Mouse (Mus musculus) WW6 (cell line): ENCODE measurements around the gene Ndufaf2.

ENCODE experiments used
- DNase-seq: peaks from one replicate; pipeline ENCODE4 v3.0.0-alpha.2; 2013; ENCODE audit warnings: low read depth, low spot score

The Ndufaf2 gene

DNA sequence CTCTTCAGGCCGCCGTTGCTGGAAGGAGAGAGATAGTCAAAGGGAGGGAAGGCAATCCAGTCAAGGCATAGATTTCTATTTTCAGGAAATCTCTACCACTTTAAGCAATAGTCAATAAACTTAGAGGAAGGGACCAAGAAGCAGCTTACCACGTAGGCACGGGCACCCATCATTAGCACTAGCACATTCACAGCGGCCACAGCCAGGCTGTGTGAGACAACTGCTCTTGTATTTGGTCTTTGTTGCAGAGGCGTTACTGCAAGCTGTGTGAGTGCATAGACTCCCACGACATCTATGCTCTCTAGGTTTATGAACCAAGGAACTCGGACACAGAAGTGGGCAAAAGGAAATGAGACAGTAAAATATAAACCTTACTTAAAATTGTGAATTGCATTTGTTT is 14.3 kb downstream of the Ndufaf2 start:
- DNase-seq: no peak

DNA sequence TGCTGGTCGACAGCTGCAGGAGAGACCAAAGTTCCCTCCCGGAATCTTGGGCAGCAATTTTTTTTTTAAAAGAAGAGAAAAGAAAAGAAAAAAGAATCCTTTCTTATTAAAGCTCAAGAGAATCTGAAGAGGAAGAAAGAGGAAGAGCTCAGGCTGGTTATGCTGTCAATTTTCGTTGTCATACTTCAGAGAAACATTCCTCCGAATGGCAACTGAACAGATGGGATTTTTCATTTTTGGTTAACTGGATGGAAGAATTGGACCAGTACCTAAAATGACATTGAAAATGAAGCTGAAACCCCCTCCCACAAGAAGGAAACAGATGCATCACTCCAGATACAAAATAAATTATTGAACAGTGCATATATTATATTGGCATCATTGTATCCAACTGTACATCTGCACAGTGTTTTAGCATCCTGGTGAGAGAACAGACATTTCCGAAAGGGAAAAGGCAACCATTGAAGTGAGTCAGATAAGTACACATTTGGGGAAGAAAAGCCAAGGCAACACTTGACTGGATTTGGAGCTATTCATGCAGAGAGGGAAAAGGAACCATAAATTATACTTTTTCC is 19.9 kb downstream of the Ndufaf2 start:
- DNase-seq: no peak

DNA sequence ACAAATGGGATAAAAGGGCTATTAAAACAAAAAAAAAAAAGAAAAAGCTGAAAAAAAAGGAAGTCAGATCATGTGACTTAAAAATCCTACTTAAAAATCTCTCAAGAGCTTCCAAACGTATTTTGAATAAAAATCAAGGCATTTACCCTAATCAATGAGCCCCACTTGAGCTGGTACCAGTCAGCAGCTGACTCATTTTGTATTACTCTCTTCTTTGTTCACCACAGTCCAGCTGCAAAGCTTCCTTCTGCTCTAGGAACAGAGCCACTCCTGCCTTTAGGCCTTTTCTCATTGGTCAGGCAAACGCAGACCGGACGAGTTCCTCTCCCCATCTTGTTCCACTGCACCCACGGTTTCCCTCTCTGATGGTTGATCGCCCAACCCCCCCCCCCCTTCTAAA is 22.8 kb downstream of the Ndufaf2 start:
- no peak for DNase-seq

DNA sequence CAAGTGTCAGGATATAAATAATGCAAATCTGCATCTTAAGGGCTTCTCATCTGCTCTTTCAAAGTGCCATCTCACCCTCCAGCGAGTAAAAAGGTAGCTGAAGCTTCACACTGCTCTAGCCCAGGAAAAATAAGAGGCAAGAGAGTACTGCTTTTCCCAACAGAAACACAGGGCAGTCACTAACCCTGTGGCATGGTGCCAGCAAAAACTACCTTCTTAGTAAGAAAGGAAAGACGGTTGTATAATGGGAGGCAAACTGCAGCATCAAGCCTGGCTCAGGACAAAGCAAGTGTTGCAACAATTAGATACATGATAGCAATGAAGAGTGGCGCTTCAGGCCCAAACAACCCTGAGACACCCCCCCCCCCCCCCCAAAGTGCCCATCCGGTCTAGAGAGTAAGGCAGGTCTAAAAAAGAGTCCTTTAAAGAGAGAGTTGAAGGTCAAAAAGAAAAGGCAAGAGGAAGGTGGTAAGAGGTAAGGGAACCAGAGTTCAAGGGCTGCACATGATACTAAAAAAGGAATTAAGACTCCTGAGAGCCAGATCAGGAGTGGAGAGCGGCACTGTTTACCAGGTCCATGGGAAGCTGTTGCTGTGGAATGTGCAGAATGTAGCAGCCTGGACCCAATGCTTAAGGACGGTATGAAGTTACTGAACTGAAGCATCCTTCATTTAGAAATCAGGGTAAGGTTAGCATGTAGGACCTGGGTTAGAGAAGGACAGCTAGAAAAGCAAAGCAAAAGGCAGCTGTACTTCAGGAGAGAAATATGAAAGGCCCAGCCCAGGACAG is 26.2 kb downstream of the Ndufaf2 start:
- no peak for DNase-seq

DNA sequence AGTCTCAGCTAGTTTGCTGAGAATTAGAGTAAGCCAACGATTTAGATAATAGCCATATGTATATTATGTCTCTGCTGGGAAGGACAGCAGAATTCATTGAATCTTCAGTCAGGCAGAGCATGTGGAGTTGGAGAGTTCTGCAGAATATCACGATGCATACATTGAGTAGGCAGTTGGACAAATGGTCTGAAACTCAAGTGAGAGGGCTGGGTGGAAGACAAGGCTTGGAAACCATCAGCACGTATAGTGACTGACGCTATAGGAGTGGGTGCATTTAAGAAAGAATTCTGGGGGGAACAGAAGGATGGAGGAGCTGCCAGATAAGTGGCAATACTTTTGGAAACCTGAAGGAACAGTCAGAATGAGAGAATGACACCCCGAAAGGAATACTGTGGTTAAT is 27.7 kb downstream of the Ndufaf2 start:
- no peak for DNase-seq

DNA sequence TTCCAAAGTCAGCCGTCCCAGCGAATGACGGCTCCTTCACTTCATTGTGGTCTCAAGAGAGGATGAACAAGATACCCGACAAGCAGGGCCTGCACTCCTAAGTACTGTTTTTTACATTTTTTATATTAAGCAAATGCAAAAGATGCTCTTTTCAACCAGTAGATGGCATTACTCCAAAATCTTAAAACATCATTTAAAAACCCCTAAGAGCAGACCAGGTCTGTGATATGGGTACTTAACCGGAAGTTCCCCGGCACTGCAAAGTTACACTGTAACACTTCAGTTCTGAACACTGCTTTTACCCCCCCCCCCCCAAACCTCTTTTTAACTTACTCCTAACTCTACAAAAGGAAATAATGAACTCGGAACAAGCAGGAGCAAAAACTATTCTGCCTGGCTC is 29.4 kb downstream of the Ndufaf2 start:
- DNase-seq: no peak

DNA sequence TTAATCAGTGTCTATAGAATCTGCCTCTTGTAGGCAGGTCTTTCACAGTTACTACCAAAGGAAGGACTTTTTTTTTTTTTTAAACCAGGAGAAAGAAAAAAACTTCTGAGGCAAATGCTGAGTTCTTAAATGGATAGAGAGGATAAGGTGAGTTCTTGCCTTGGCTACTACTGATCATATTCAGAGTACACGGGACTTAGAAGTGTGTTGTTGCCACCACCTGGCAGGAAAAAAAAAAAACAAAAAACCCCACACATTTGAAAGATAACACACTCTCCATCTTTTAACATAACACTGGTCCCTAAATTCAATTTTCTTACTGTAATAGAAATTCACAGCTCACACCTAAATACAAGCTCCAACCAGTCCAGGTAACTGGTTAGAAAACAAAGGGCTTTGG is 30.5 kb downstream of the Ndufaf2 start:
- no peak for DNase-seq

DNA sequence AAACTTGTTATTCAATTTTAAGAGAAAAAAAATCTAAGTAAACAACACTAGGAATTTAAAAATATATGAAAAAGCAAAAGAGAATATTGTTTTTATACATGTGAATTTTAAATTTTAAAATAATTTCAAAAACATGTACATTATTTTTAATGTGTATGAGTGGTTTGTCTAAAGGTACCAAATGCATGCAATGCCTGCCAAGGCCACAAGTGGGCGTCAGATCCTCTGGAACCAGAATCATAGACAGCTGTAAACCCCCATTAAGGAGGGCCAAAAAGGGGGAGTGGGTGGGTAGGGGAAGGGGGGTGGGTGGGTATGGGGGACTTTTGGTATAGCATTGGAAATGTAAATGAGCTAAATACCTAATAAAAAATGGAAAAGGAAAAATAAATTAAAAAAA is 31.3 kb downstream of the Ndufaf2 start:
- no peak for DNase-seq

DNA sequence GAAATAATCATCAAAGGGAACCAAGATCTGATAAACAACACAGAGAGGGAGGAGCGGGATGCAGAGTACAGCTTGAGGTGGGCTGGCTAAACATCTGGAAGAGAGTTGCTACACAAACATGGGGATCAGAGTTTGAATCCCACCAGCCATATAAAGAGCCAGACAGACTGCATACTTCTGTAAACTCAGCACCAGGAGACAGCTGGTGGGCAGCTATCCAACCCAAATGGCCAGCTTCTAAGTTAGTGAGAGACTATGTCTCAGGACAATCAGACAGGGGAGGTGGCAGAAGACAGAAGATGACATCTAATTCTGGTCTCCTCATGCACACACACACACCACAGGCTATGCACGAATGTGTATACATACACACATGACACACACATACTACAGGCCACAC is 32.2 kb downstream of the Ndufaf2 start:
- DNase-seq: no peak

DNA sequence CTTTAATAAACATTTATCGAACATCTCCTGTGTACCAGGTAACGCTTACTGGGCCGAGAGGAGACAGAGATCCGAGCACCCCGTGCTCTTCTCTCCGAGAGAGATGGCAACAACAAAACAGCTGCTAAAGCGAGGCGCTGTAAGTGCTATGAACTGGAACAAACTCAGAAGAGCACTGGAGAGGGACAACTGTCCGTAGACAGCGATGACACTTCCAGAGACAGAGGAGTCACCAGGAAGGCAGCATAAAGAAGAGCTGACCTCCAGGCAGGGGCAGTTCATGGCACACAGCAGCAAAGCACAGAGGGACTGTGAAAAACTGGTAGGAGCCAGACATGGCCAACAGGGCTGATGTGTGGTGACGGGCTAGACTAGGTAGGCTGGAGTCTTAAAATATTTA is 34.3 kb downstream of the Ndufaf2 start:
- DNase-seq: no peak

DNA sequence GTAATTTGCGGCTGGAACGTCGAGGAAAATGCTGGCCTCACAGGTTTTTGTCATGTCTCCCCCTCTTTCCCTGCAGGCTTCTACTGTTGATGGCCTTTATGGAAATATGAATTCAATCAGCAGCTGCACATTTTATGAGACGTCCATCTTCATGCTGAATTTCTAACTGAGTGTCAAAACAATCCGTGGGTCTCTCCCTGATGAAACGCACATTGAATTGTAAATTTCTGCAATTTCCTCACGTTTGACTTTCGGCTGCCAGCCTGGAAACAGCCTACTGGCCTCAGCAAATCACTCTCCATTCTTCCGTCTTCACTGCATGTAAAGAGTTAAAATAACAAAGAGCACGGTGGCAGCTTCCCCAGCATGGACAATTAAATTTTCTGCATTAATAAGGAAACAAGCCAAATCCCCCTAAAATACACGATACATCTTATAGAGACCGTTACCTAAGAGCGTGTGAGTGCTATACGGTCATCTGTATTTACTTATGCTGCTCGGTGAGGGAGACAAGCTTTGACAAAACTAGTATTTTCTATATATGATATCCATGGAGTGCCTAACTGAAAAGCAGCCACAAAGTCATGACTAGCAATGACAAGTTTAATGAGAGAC is 35.2 kb downstream of the Ndufaf2 start:
- no peak for DNase-seq

DNA sequence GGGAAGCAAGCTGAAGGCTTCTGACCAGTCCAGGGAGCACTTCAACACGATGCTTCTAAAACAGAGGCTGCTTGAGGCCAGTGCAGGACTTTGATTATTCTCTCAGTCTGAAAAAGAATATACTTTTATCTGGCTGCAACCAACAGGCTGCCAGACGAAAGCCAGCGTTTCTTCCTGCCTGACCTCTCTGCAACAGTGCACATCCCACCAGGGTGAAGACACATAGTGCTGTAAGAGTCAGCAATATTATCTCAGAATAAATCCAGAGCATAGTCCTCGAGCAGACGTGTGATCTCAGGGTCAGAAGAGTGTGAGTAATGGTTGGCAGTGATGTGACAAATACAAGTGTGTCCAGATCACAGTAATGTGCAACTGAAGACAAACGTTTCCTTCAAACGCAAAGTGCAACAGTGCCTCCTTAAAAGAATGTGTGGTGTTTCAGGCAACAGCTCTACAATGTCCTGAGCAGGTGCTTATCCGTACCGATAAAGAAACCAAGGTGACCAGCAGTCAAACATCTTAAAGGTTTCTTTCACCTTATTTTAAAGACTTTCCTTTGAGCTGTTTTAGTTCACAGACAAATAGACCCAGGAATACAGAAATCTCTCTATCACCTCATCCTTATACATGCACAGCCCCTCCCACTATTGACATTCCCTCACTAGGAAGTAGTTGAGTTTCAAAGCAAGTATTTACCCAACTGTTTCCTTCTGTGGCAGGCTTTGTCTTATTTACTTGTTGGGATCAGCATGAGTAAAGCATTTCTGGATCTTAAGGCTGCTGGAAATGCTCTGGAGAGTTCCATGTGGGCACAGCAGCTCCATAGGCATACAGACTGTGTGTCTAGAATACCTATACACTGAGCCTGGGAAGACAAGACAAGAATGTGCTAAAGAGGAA is 38.8 kb downstream of the Ndufaf2 start:
- DNase-seq: no peak

DNA sequence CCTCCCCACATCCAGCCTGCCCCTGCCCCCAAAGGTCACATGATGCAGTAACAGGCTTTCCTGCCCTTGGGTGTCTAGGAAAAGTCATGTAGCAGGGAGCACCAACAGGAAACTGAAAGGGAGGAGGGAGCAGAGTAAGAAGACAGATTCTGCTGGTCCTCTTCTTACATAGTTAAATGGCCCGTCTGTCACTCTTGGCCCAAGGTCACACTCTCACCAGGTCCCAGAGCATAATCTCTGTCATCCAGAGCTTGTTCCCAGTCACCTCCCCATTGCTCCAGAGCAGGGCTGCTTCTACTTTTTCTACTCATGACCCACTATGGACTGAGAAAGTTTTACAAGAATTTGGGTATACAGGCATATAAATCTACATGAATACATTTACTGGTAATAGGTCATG is 40.2 kb downstream of the Ndufaf2 start:
- DNase-seq: no peak

DNA sequence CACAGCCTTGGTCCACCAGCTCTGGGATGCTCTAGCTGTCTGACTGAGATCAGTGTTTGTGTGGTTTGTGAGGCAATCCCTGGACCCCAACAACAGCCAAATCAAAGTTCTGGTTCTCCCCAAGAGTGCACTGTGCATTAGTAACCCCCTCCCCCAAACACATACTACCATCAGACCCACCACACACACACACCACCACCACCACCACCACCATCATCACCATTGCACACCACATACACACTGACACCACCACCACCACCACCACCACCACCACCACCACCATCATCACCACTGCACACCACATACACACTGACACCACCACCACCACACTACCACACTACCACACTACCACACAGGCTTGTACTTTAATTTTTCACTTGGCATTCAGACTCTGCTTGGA is 40.8 kb downstream of the Ndufaf2 start:
- DNase-seq: no peak

DNA sequence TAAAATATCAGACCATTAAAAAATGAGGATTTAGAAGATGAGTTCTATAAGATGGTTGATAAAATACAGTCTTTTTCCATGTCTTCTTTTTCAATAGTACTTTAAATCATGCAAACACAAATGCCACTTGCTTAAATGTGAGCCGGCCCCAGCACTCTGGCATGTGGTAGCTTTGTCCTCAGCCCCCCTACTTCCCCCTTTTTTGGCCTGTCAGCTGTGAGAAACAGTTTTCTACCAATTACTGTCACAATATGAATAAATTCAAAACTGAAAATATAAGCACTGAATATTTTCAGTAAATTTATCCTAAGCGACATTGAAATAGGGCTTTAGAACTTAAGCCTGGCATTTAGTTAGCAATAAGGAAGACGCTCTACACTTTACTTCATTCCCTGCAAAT is 44.2 kb downstream of the Ndufaf2 start:
- DNase-seq: no peak

DNA sequence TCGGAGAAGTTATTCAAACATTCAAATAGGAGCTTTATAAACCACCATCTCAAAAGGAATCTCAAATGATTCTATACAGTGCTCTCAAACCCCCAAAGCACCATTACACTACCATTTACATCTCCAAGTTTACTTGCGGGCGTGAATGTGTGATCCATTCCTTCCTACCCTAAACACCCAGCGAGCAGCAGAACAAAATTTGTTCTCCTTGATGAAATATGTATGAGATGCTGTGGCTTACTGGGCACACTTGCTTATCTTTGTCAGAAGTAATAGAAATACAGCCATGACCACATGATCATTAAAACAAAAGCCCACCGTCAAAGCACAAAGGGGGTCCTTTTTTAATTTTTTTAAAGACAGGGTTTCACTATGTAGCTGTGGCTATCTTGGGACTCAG is 44.9 kb downstream of the Ndufaf2 start:
- no peak for DNase-seq

DNA sequence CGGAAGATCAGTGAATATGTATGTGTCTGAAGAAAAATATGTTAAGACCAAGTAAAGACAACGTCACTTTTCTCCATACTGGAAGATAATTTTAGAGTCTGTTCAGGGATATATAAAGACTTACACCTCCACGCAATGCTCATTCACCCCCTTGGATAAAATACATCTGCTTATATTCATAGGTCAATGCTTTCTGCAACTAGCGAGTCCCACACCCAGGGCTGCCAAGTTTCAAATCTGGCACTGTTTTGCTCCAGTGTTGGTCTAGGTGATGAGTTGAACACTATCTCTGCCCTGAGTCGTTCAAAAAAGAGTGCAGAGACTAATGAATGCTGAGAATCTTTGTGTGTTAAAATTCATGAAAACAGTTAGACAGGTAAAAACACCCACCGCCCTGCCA is 47.5 kb downstream of the Ndufaf2 start:
- no peak for DNase-seq

DNA sequence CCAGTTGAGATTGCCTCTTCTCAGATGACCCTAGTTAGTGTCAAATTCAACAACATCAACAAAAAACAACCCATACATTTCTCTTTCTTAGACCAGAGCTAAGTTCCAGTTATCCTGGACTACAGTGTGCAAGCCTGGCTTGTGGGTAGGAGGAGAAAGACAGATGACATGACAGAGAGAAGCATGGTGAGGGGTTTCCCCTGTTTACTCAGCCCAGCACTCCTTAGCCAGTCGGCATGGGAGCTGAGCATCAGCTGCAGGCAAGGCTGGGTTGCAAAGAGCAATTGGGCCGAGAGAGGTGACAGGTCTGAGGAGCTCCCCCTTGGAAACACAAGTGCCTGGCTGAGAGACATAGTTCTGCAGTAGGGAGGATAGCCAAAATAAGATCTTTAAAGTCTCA is 57.7 kb downstream of the Ndufaf2 start:
- no peak for DNase-seq

DNA sequence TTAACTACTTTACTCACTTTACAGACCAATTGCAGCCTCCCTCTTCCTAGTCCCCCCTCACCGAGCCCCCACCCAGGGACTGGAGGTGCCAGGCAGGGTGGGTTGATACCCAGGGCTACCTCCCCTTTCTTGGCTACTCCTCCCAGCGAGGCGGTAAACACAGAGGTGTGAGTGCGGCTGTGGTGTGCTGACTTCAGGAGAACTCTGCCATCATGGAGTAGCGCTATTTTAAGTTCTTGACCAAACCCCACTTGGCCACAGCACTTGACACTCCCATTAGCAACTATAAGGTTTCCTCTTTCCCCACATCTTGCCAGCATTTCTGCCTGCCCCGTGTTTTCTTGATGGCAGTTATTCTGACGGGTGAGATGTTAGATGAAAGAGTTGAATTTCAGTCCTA is 62.0 kb downstream of the Ndufaf2 start:
- no peak for DNase-seq

DNA sequence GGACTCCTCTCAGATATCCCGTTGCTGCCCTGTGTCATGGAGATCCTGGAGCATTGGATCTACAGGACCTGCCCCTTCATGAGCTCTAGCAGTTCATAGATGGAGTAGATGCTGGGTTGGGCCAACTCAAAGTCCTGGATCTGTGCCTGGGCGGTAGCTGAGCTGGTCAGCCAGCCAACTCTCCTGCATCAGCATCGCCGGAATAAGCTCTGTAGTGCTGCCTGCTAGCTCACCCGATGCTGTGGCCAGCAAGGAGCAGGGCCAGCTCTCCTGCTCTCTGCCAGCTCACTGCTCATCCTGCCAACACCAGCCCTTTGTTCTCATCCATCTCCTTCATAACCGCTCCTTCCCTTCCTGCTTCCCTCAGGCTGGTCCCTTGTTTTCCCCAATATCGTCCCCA is 62.8 kb downstream of the Ndufaf2 start:
- no peak for DNase-seq

DNA sequence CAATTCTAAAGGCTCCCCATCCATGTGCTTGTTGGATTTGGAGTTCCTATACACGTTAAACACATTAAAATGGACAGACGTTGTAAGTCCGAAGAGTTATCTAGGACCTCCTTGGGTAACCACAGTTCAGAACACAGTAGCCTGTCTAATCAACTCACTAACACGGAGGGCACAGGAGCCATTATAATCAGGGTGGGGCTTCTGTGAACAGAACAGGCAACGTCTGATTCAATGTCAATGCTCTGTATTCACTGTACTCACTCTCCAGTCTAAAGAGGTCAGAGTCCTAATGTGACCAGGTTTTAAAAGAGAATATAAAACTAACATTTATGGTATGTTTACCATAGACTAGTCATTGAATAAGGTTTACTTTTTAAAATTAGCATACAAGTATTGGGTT is 63.7 kb downstream of the Ndufaf2 start:
- DNase-seq: no peak

DNA sequence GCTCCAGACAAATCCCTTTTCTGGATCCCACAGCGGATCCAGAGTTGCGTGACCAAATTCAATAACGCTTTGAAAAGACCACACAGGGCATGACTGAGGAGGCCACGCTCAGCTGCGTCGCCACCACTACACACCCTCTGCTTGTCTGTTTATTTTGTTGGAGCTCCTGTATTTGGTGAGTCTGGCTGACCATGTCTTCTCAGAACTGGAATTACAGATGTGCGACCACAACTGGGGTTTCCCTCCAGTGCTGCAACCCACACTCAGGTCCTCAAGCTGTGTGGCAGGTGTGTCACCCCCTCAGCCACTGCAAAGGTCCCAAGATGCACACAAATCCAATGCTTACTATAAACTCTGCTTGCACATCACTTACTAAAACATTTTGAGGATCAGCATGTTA is 66.1 kb downstream of the Ndufaf2 start:
- no peak for DNase-seq
